Mouse (Mus musculus): ENCODE results near the gene Actr1a. TPM values are rescaled to one million over a fixed set of nuclear protein-coding genes. Genes with fewer than 3 reads are reported as not detected.

The Actr1a gene
- polyA plus RNA-seq, 1 experiment = 196 TPM

DNA sequence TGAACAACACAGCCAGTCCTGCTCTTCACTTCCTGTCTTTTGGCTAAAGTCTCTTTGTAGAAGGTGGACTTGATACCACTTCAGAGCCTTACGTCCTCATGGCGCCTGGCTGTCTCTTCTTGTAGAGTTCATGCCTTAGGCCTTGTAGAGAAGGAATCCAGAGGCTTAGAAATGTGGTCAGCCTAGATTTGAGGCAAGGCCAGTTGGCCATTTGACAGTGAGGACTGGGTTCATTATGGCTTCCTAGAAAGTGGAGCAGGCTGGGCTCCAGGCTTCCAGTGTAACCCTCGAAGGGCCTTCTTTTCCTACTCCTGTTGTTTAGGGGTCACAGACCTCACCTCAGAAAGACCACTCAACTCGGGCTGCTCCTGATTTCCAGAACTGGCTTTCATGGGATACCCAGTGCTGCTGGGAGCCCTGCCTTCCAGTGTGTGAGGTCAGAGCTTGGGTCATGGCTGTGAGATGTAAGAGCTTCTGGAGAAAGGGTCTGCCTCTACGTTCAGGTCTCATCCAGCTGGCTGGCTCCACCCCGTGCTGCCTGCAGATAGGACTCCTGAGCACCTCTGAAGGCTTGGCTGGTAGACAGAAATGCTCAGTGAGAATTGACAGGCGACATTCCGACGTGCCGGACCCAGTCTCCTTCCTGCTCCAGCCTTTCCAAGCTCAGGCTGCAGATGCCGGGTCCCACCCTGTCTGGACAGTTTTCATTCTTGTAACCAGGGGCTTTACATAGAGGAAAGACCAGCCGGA lies 16.7 kb upstream of the Actr1a start:
- no peaks in the 10 kb centered on the region for H3K27me3 ChIP-seq (ENCODE audit: control insufficient read depth, insufficient read depth, low read length)
- H3K4me3 ChIP-seq (replicated peaks; ENCODE audit: insufficient read depth, low read depth, low read length) = no peak overlapping the region
- no peak for TF ChIP-seq CTCF (IDR thresholded peaks at IDR 0.05; ENCODE audit: borderline replicate concordance, insufficient read depth, low read depth, low read length)
- WGBS = 65% methylated on average over 12 of the region's 12 CpGs
- H3K27ac ChIP-seq (ENCODE audit: insufficient read depth, low read length) = no peak overlapping the region
- H3K4me1 ChIP-seq (ENCODE audit: control insufficient read depth, insufficient read depth, low read length) = peaks cover 17% of the 10 kb centered on the region
- no peak for DNase-seq

GRCm38 (mm10) chr19:46409506-46409905 lies 14.0 kb upstream of the Actr1a start:
- Histone ChIP-seq H3K4me3 (replicated peaks; ENCODE audit: insufficient read depth, low read depth, low read length) (no peak overlapping the region), H3K4me1 (ENCODE audit: control insufficient read depth, insufficient read depth, low read length) (peaks cover 16% of the 10 kb centered on the region), H3K27ac (ENCODE audit: insufficient read depth, low read length) (no peak overlapping the region), H3K27me3 (ENCODE audit: control insufficient read depth, insufficient read depth, low read length) (no peaks in the 10 kb centered on the region)
- no peak for DNase-seq
- no peak for TF ChIP-seq POLR2A (IDR thresholded peaks at IDR 0.05; ENCODE audit: borderline replicate concordance, insufficient read depth, low read length)
- no peak for TF ChIP-seq CTCF (IDR thresholded peaks at IDR 0.05; ENCODE audit: borderline replicate concordance, insufficient read depth, low read depth, low read length)
- WGBS = 76% methylated on average over 3 of the region's 3 CpGs

GRCm38 (mm10) chr19:46406592-46407386 lies 11.2 kb upstream of the Actr1a start:
- Histone ChIP-seq H3K27me3 (ENCODE audit: control insufficient read depth, insufficient read depth, low read length) (no peaks in the 10 kb centered on the region), H3K4me3 (replicated peaks; ENCODE audit: insufficient read depth, low read depth, low read length) (no peak overlapping the region), H3K4me1 (ENCODE audit: control insufficient read depth, insufficient read depth, low read length) (peaks cover 7% of the 10 kb centered on the region; the same call in 1 of the 2 replicates), H3K27ac (ENCODE audit: insufficient read depth, low read length) (no peak overlapping the region)
- no peak for DNase-seq
- no peak for TF ChIP-seq POLR2A (IDR thresholded peaks at IDR 0.05; ENCODE audit: borderline replicate concordance, insufficient read depth, low read length)
- TF ChIP-seq CTCF (IDR thresholded peaks at IDR 0.05; ENCODE audit: borderline replicate concordance, insufficient read depth, low read depth, low read length) = no peak
- 50% methylated on average over 8 of the region's 8 CpGs for WGBS

DNA sequence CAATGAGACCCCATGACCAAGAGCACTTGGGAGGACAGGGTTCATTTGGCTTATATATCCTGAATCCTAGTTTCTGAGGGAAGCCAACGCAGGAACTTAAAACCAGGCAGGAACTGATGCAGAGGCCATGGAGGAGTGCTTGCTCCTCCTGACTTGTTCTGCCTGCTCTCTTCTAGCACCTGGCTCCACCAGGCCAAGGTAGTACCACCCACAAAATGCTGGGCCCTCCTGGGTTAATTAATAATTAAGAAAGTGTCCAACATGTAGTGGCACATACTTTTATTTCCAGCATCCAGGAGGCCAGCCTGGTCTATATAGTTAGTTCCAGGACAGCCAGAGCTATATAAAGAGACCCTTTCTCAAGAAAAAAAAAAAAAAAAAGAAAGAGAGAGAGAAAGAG lies 8.5 kb upstream of the Actr1a start:
- peaks cover 7% of the 10 kb centered on the region; the same call in 1 of the 2 replicates for H3K4me1 ChIP-seq (ENCODE audit: control insufficient read depth, insufficient read depth, low read length)
- no peak for DNase-seq
- no peaks in the 10 kb centered on the region for H3K27me3 ChIP-seq (ENCODE audit: control insufficient read depth, insufficient read depth, low read length)
- TF ChIP-seq POLR2A (IDR thresholded peaks at IDR 0.05; ENCODE audit: borderline replicate concordance, insufficient read depth, low read length) (no peak), CTCF (IDR thresholded peaks at IDR 0.05; ENCODE audit: borderline replicate concordance, insufficient read depth, low read depth, low read length) (no peak)
- 100% methylated on average over 1 of the region's 1 CpGs for WGBS
- H3K4me3 ChIP-seq (replicated peaks; ENCODE audit: insufficient read depth, low read depth, low read length) = no peak overlapping the region
- no peak overlapping the region for H3K27ac ChIP-seq (ENCODE audit: insufficient read depth, low read length)

DNA sequence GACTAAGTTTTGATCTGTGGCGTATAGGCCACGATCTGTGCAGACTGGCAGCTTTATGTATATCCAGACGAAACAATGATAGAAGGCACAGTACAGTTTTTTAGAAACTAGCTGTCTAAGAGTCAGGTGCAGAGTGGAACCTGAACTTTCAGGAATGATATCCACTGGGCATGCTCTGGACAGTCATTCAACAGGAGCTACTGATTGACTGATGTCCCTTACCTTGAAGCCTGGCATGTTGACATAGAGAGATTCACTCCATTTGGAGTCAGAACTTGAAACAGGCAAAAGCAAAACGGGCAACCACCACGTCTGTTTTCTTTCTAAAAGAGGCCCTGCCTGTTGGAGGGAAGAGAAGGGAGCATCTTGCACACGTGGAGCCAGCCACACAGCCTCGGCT lies 5.0 kb upstream of the Actr1a start:
- TF ChIP-seq POLR2A (IDR thresholded peaks at IDR 0.05; ENCODE audit: borderline replicate concordance, insufficient read depth, low read length) = no peak
- TF ChIP-seq CTCF (IDR thresholded peaks at IDR 0.05; ENCODE audit: borderline replicate concordance, insufficient read depth, low read depth, low read length) = no peak
- WGBS = 60% methylated on average over 7 of the region's 7 CpGs
- Histone ChIP-seq H3K27me3 (ENCODE audit: control insufficient read depth, insufficient read depth, low read length) (no peaks in the 10 kb centered on the region), H3K4me3 (replicated peaks; ENCODE audit: insufficient read depth, low read depth, low read length) (no peak overlapping the region), H3K4me1 (ENCODE audit: control insufficient read depth, insufficient read depth, low read length) (peaks cover 5% of the 10 kb centered on the region; the same call in 1 of the 2 replicates), H3K27ac (ENCODE audit: insufficient read depth, low read length) (no peak overlapping the region)
- no peak for DNase-seq

DNA sequence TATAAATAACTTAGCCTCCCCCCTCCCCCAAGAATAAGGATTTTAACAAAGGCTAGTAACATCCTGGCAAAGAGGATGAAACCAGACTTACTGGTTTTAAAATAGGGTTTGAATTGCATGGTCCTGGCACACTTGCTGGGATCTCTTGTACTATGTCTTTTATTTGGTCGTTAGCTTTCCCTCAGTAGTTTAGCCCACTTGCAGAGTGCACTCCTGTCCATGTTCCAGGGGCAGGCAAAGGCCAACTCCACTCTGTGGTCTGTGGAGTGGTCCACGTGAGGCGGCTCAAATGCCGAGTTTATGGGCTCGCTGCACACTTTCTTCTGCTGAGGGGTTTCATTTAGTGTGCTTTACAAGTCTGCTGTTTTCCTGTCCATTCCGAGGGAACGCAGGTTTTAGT lies 4.3 kb upstream of the Actr1a start:
- no peak overlapping the region for H3K4me3 ChIP-seq (replicated peaks; ENCODE audit: insufficient read depth, low read depth, low read length)

GRCm38 (mm10) chr19:46399372-46399771 lies 3.8 kb upstream of the Actr1a start:
- H3K4me1 ChIP-seq (ENCODE audit: control insufficient read depth, insufficient read depth, low read length) = peaks cover 5% of the 10 kb centered on the region; the same call in 1 of the 2 replicates
- TF ChIP-seq CTCF (IDR thresholded peaks at IDR 0.05; ENCODE audit: borderline replicate concordance, insufficient read depth, low read depth, low read length) (no peak), POLR2A (IDR thresholded peaks at IDR 0.05; ENCODE audit: borderline replicate concordance, insufficient read depth, low read length) (no peak)
- no peak overlapping the region for H3K27ac ChIP-seq (ENCODE audit: insufficient read depth, low read length)
- DNase-seq = no peak
- H3K4me3 ChIP-seq (replicated peaks; ENCODE audit: insufficient read depth, low read depth, low read length) = no peak overlapping the region
- no peaks in the 10 kb centered on the region for H3K27me3 ChIP-seq (ENCODE audit: control insufficient read depth, insufficient read depth, low read length)
- 67% methylated on average over 6 of the region's 6 CpGs for WGBS

More for the DNA sequence above, 4.3 kb upstream of the Actr1a start:
- Histone ChIP-seq H3K4me1 (ENCODE audit: control insufficient read depth, insufficient read depth, low read length) (peaks cover 5% of the 10 kb centered on the region; the same call in 1 of the 2 replicates), H3K27ac (ENCODE audit: insufficient read depth, low read length) (no peak overlapping the region), H3K27me3 (ENCODE audit: control insufficient read depth, insufficient read depth, low read length) (no peaks in the 10 kb centered on the region)
- WGBS = 54% methylated on average over 7 of the region's 7 CpGs
- TF ChIP-seq CTCF (IDR thresholded peaks at IDR 0.05; ENCODE audit: borderline replicate concordance, insufficient read depth, low read depth, low read length) = no peak
- TF ChIP-seq POLR2A (IDR thresholded peaks at IDR 0.05; ENCODE audit: borderline replicate concordance, insufficient read depth, low read length) = no peak
- no peak for DNase-seq

Measured in cerebellum, adult 2 months (tissue).